Mouse (Mus musculus) bone marrow macrophage, adult 2 months (primary cell): ENCODE results near the gene Psd4.

Experiments
- CTCF ChIP-seq: IDR thresholded peaks from 2 replicates; pipeline ENCODE4 v1.5.1; 2012; ENCODE audit warnings: low read depth, mild to moderate bottlenecking, low read length, moderate library complexity
- POLR2A ChIP-seq: IDR thresholded peaks from 2 replicates; pipeline ENCODE4 v1.6.1; 2012; ENCODE audit warnings: mild to moderate bottlenecking, low read depth, low read length, borderline replicate concordance

DNA sequence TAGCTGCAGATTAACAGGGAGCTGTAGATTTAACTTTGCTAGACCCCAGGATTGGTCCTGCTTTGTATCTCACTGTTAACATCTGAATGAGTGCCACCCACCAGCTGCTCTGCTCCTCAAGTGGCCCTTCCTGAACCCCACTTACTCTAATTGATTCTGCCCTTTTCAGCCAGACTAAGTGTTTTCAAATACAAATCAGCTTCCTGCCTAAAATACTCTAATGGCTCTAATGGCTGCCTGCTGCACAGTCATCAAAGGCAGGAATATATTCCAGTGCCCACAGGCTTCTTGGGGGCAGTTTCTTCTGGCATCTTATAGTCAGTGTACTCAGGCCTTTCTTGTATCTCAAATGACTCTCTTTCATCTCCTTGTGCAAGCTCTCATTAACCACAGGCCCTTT lies 74.5 kb downstream of the Psd4 start:
- TF ChIP-seq CTCF (no peak), POLR2A (no peak)
